Mouse (Mus musculus) cerebellum, postnatal 25 days (tissue): ENCODE results near the gene Kcnma1.
A peak's percentile ranks its signal among the peaks of the same experiment; 100 is the strongest.

ENCODE experiments used
- DNase-seq, 2 experiments: peaks; one replicate each; pipeline ENCODE4 v3.0.0; 2021; ENCODE audit warnings: mixed read lengths in 2 of 2

The Kcnma1 gene

GRCm38 (mm10) chr14:23666420-23666819 lies 347.9 kb downstream of the Kcnma1 start:
- DNase-seq = no peak

GRCm38 (mm10) chr14:23651682-23652081 lies 362.6 kb downstream of the Kcnma1 start:
- no peak for DNase-seq

GRCm38 (mm10) chr14:23650126-23650525 lies 364.2 kb downstream of the Kcnma1 start:
- no peak for DNase-seq

DNA sequence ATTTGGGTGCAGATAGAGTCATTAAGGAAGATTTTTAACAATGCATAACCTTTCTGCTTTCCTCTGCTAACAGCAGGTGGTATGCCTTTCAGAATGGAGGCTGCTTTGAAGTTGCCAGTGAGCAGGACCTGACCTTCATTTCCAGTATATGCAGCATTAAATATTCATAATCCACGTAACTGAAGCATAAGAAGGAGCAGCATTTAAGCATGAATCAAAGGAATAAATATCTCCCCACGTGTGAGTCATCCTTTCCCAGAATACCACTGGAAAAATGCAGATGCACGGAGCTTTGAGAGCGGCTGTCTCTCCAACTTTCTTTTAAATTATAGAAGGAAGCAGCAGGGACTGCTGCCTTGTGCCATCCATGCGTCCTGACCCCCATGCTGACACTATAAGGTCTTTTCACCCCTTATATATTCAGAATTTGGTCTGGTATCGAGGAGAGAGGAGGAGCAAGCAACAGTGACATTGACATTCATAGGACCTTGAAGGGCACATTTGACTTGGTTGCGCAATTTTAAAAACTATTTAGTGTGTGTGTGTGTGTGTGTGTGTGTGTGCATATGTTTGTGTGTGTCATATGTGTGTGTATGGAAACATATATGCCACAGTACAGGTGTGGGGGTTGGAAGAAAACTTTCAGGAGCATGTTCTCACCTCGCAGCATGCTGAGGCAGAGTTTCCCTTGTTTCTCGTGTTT lies 368.8 kb downstream of the Kcnma1 start:
- no peak for DNase-seq

DNA sequence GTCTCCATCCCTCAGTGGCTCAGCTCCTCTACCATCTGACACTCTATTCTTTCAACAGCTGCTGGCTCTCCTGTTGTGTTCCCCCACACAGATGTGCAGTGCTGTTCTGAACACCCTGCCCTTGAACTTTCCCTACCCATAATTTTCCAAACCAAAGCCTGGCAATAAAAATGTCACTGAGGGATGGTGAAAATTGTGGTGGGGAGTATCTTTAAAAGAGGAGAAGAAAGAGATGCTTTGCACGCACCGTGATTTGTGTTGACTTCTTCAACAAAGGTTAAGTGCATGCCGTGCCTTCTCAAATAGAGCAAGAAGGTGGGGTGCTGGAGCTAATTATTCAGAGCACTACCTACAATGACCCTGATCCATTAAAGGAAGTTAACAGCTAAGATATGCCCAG lies 371.1 kb downstream of the Kcnma1 start:
- DNase-seq = no peak

- no peak for DNase-seq
Observed at GRCm38 (mm10) chr14:23640665-23641064, 373.6 kb downstream of the Kcnma1 start.

DNA sequence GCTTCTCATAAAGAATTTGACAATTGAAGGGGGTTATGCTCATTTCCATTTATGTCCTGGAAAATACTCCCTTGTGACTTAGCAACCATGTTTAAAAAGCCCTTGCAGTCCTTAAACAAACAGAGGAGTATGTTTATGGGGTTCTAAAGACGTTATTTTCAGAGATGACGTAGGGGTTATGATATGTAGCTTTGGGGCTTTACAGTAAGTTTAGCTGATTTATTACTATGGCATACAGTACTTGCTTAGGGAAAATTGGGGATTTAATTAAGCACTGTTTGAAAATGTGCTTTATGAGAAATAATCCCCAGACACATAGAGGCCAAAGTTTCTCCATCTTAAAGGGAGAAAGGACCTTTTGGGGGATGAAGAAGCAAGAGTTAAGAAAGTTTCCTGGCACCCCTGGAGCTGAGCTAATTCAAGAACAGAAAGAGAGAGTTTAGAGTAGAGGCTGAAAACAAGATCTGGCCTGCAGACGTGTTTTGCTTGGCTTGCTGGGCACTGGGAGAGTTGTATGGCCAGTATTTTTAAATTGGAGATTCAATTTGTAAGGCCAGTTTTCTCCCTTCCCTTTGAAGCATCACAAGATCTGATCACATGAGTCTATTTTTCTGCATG lies 376.1 kb downstream of the Kcnma1 start:
- no peak for DNase-seq

DNA sequence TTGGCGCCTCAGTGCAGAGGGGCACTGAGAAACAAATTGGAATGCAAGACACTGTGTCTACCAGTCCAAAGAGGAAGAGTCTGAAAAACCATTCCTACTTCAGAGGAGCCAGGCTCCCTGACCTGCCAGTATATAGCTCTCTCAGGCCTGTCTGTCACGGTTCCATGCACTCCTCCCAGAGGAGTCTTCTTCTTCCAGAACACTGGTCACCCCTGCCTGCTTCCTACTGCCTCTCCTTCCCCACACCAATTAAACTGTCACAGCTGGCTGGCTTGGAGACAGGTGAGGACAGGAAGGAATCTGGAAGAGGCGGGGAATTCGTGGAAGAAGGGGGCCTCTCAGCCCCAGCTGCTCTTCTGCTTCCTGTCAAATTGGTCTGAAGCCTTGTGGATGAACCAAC lies 378.4 kb downstream of the Kcnma1 start:
- no peak for DNase-seq

DNA sequence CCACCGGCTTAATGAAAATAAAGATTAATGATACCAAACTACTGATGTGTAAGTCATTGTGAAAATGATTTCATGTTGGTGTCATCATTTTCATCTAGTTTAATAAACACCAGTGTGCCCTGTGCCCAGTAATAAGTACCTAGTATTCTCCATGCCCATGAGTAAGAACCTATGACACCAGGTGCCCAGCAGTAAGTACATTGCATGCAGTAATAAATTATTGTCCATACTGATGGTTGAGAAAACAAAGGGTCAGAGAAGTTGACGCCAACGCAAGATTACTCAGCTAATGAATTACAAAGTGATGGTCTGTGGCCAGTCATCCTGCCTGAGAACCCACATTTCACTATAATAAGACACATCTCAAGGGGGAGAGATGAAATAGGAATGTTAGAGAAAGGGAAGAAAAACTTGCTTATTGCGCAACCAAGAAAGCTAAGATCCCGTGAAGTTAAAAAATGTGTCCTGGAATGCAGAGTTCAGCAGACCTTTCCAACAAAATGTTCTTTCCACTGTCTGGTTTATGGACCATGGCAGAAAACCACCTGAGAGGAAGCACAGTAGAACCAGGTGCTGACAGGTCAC lies 381.2 kb downstream of the Kcnma1 start:
- DNase-seq = no peak

DNA sequence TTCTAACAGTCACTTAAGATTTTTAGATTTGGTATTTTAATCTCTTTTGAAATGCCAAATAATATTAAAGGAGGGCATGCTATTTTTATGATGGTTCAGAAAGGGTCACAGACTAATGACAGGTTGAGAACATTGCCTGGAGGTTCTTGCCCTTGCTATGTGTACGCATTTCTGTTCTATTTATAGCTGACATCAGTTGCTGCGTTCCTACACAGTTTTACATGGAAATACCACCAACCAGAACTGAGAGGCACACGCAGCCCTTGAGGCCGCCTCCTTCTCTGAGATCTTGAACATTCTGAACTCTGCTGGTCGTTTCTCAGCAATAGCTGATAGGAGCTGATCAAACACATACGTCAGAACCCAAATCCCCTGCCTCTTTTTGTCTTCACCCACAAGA lies 387.4 kb downstream of the Kcnma1 start:
- no peak for DNase-seq

GRCm38 (mm10) chr14:23626114-23626513 lies 388.2 kb downstream of the Kcnma1 start:
- DNase-seq = no peak

GRCm38 (mm10) chr14:23625436-23625835 lies 388.9 kb downstream of the Kcnma1 start:
- no peak for DNase-seq

DNA sequence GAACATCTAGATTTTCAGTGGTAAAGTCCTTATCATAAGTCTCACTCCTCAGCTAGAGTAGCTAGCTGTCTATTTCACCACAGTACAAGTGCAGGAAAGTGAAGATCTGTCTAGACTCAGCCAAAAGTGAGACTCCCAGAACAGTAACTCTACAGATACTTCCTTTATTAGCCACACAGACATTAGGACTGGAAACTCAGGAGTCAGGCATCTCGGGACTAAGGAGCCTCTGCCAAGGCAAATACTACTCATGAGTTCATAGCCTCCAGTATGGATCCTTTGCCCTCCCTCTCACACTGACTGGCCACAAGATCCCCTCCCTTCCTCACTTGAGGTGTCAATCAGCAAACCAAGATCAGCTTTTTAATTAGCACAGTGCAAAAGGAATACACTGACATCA lies 389.8 kb downstream of the Kcnma1 start:
- DNase-seq = no peak

GRCm38 (mm10) chr14:23620685-23621084 lies 393.6 kb downstream of the Kcnma1 start:
- DNase-seq = no peak

DNA sequence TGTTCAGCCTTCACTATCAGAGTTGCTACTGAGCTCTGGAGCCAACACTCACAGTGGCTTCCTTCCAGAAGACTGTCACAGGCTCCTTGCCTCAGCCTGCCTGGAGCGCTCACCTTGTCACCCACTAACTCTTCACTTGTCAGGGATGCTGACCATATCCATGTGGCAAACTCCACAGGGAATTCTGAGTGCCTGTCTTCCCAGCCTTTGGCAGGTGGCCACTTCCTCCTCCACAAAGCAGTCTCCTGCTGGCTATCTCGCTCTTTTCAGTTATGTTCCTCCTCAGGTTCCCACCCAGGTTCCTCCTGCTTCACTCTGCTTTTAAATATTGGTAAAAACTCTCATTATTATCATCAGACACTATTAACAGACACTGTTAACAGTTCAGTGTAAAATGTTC lies 395.3 kb downstream of the Kcnma1 start:
- peak; percentile 11 to 33 for DNase-seq

DNA sequence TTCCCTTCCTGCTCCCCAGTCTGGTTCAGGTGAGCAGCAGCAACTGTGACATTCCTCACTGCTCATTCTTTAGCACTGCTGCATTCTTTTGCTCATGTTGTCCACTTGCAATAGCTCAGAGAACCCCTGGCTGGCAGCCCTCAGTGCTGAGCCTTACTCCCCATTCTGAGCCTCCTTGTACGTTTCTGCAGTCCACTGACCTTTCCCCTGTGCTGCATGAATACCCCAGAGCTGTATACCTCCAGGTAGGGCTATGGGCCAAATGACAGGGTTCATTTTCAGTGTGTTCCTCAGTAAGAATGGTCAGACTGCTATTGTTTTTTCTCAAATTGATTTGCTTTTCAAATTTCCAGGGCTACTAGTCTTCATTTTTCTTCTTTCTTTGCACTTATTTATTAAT lies 396.2 kb downstream of the Kcnma1 start:
- DNase-seq = no peak

DNA sequence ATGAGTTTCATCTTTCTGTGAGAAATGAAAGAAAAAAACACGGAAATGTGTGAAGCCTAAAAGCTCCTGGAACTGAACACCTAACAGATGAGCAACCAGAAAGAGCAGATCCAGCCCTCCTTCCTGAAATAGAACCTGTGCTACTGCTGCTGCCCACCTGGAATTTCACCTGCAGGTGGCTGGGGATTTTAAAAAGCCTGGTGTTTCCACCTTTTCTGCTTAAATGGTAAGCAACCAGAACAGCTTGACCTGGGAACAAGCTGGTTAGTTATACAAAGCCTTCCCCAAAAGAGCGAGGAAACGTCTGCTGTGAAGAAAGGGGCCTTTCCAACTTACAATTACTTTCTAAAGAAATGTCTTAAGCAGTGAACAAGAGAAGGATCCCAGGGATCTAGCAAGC lies 404.2 kb downstream of the Kcnma1 start:
- no peak for DNase-seq

DNA sequence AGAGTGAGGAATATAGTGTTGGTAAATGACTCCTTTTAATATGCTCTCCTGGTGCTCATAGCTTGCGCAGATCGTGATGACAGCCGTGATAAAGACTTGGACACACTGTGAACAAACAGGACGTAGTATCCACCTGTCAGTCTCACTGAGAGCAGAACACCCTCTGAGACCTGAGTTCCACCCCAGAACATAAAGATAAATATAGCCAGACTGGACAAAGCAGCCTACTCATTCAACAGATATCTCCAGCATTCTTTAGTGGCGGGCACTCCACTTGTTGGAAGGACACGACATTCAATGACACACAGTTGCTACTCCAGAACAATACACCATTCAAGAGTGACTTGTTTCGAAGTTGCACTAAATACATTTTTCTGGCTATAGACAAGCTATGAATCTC lies 408.6 kb downstream of the Kcnma1 start:
- DNase-seq = no peak

- DNase-seq = no peak
Observed at GRCm38 (mm10) chr14:23602937-23603336, 411.4 kb downstream of the Kcnma1 start.

DNA sequence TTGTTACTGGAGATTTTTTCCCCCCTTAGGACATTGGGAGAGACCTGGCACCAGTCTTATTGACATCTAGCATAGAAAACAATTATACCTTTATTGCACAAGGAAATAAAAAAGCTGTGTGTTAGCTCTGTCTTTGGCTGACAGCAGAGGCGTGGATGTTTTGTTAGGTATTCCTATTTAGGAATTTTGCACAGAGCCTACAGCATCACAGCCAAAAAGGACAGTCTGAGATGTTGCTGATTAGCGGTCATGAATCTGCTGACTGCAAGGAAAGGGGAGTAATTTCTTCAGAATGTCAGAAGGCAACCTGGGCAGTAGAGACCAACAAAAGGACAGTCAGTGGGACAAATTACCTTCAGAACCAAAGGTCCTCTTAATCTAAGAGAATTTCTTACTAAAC lies 412.2 kb downstream of the Kcnma1 start:
- no peak for DNase-seq

DNA sequence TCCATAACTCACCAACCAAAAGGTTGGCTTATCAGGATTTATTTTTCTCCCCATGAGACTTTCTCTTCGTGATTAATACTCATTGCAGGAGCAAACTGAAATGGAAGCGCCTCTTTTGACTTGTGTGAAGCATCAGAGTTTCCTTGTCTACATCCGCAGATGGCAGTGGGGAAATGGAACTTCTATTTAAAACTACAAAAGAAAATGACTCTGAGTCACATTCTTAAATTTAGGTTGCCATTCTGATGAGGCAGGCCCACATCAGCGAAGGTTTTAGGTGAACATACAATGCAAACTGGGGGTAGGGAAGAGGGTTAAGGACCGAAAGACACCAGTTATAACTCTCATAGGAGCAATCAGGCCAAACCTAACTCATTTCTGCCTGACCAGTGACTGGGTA lies 419.7 kb downstream of the Kcnma1 start:
- no peak for DNase-seq

GRCm38 (mm10) chr14:23592826-23593447 lies 421.4 kb downstream of the Kcnma1 start:
- DNase-seq = no peak

DNA sequence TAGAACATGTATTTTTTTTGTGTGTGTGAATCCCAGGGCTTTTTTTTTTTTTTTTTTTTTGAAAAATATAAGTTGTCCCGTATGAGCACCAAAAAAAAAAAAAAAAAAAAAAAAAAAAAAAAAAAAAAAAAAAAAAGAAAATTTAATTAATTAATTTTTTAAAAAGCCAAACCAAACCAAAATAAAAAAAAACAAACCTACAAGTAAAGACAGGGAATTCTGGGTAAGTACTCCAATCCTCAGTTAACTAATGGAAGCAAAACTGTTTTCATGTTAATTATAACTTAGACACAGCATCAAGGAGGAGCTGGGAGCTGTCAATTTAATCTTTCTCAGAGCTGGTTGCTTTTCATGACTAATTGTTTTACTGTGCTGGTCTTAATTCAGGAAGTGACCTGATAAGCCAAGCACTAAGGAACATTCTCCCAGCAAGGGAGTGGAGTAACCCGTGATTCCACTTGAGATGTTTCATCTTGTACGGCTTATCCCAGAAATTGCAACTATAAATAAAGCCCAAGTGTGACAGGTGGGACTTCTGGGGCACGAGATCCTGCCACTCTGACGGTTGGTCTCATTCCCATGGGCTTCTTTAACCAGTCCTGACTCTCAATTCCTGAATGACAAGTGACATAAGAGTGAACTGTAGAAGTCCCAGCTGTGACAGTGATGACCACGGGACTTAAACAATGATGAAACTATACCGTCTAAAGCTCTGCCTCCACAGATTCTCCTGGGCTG lies 424.4 kb downstream of the Kcnma1 start:
- no peak for DNase-seq
